Mouse (Mus musculus) brain, embryonic 18.5 days (tissue): ENCODE data around the gene Ldb2.

Experiments
- DNase-seq: peaks from one replicate; pipeline ENCODE4 v3.0.0-alpha.2; 2012; ENCODE audit warnings: low read depth, low spot score

The Ldb2 gene

GRCm38 (mm10) chr5:44799053-44799860 is at the start of gene Ldb2:
Gene Ldb2 (minus strand): TSS chr5:44799680.
- DNase-seq = peak; percentile 62

GRCm38 (mm10) chr5:44831287-44831686 is 31.8 kb upstream of the Ldb2 start:
- no peak for DNase-seq

GRCm38 (mm10) chr5:44815506-44815905 is 16.0 kb upstream of the Ldb2 start:
- DNase-seq = no peak

- no peak for DNase-seq
Observed at GRCm38 (mm10) chr5:44805960-44806359, 6.5 kb upstream of the Ldb2 start.

GRCm38 (mm10) chr5:44801100-44801499 is 1.6 kb upstream of the Ldb2 start:
- DNase-seq = no peak

GRCm38 (mm10) chr5:44799861-44800260 is 381 bp upstream of the Ldb2 start:
- DNase-seq = no peak

- no peak for DNase-seq
Observed at GRCm38 (mm10) chr5:44798493-44798892, 987 bp downstream of the Ldb2 start.

- DNase-seq = no peak
Observed at GRCm38 (mm10) chr5:44798056-44798455, 1.4 kb downstream of the Ldb2 start.

- DNase-seq = no peak
Observed at GRCm38 (mm10) chr5:44784591-44784990, 14.9 kb downstream of the Ldb2 start.

- DNase-seq = no peak
Observed at GRCm38 (mm10) chr5:44779340-44779739, 20.1 kb downstream of the Ldb2 start.

- no peak for DNase-seq
Observed at GRCm38 (mm10) chr5:44768472-44768871, 31.0 kb downstream of the Ldb2 start.

- DNase-seq = no peak
Observed at GRCm38 (mm10) chr5:44764911-44765310, 34.6 kb downstream of the Ldb2 start.

- no peak for DNase-seq
Observed at GRCm38 (mm10) chr5:44759178-44759577, 40.3 kb downstream of the Ldb2 start.

- no peak for DNase-seq
Observed at GRCm38 (mm10) chr5:44754156-44754910, 45.1 kb downstream of the Ldb2 start.

GRCm38 (mm10) chr5:44745706-44746105 is 53.8 kb downstream of the Ldb2 start:
- no peak for DNase-seq

GRCm38 (mm10) chr5:44736366-44736765 is 63.1 kb downstream of the Ldb2 start:
- no peak for DNase-seq

GRCm38 (mm10) chr5:44734131-44734723 is 65.3 kb downstream of the Ldb2 start:
- DNase-seq = no peak

GRCm38 (mm10) chr5:44729646-44730310 is 69.7 kb downstream of the Ldb2 start:
- no peak for DNase-seq

- DNase-seq = no peak
Observed at GRCm38 (mm10) chr5:44727995-44728394, 71.5 kb downstream of the Ldb2 start.

- DNase-seq = no peak
Observed at GRCm38 (mm10) chr5:44726546-44727476, 72.7 kb downstream of the Ldb2 start.

GRCm38 (mm10) chr5:44725501-44725900 is 74.0 kb downstream of the Ldb2 start:
- no peak for DNase-seq
